Mouse (Mus musculus): ENCODE data around the gene Kcnj8. TPM values are rescaled to one million over a fixed set of nuclear protein-coding genes. Genes with fewer than 3 reads are reported as not detected.
A peak's percentile ranks its signal among the peaks of the same experiment; 100 is the strongest.

Kcnj8 gene
- 44.6 and 45.4 TPM in 2 replicates for polyA plus RNA-seq (2015; fragmentation: Nextera tagmentation; extraction: Ambion mirVana)

GRCm38 (mm10) chr6:142571055-142571618 lies at the start of gene Kcnj8:
TSS of gene Kcnj8 (minus strand) at chr6:142571614.
- 2% methylated on average over 34 of the region's 34 CpGs for WGBS
- DNase-seq (ENCODE audit: low spot score): peak; percentile 75
- H3K9ac ChIP-seq (ENCODE audit: low read length): peak within 1 kb of the TSS; percentile 75
- peak within 1 kb of the TSS; percentile 93 for H3K27ac ChIP-seq (replicated peaks)
- H3K4me3 ChIP-seq (ENCODE audit: low read depth, low read length): peak within 1 kb of the TSS; percentile 55
- peak; percentile 95 for ATAC-seq (ENCODE audit: low FRiP score, low TSS enrichment)
- H3K4me2 ChIP-seq (replicated peaks; ENCODE audit: low read depth): peak within 1 kb of the TSS; percentile 60
- peaks cover 3% of the 10 kb centered on the region; the same call in 1 of the 2 replicates for H3K4me1 ChIP-seq (replicated peaks; ENCODE audit: control insufficient read depth, insufficient read depth)
- H3K9me3 ChIP-seq (ENCODE audit: control insufficient read depth, low read length): no peaks in the 10 kb centered on the region
- peak; percentile 44 for TF ChIP-seq EP300 (optimal IDR thresholded peaks at IDR 0.05)
- peak; percentile 43 for TF ChIP-seq CTCF (IDR thresholded peaks at IDR 0.05; ENCODE audit: low read depth)
- no peaks in the 10 kb centered on the region for H3K36me3 ChIP-seq (ENCODE audit: control insufficient read depth, insufficient read depth, low read length)
- H3K27me3 ChIP-seq (ENCODE audit: control insufficient read depth, insufficient read depth, low read length): no peaks in the 10 kb centered on the region; the same call in 1 of the 2 replicates

GRCm38 (mm10) chr6:142616659-142617058 lies 45.2 kb upstream of the Kcnj8 start:
- DNase-seq (ENCODE audit: low spot score) (no peak), ATAC-seq (ENCODE audit: low FRiP score, low TSS enrichment) (peak; percentile 77; the same call in 1 of the 2 replicates)
- Histone ChIP-seq H3K9ac (ENCODE audit: low read length) (no peak overlapping the region), H3K4me3 (ENCODE audit: low read depth, low read length) (no peak overlapping the region), H3K27me3 (ENCODE audit: control insufficient read depth, insufficient read depth, low read length) (no peaks in the 10 kb centered on the region), H3K36me3 (ENCODE audit: control insufficient read depth, insufficient read depth, low read length) (no peaks in the 10 kb centered on the region), H3K9me3 (ENCODE audit: control insufficient read depth, low read length) (no peaks in the 10 kb centered on the region), H3K4me1 (replicated peaks; ENCODE audit: control insufficient read depth, insufficient read depth) (no peaks in the 10 kb centered on the region; the same call in 1 of the 2 replicates), H3K4me2 (replicated peaks; ENCODE audit: low read depth) (no peak overlapping the region), H3K27ac (replicated peaks) (peak overlapping the region; percentile 67)
- TF ChIP-seq EP300 (optimal IDR thresholded peaks at IDR 0.05) (no peak), CTCF (IDR thresholded peaks at IDR 0.05; ENCODE audit: low read depth) (0 out of 2 replicates have a peak, but pooled peaks have one; percentile 5)
- WGBS: 17% methylated on average over 3 of the region's 3 CpGs

- no peak overlapping the region for H3K9ac ChIP-seq (ENCODE audit: low read length)
- 53% methylated on average over 10 of the region's 10 CpGs for WGBS
- H3K9me3 ChIP-seq (ENCODE audit: control insufficient read depth, low read length): no peaks in the 10 kb centered on the region
- H3K27ac ChIP-seq (replicated peaks): no peak overlapping the region
- no peak overlapping the region for H3K4me2 ChIP-seq (replicated peaks; ENCODE audit: low read depth)
- no peak overlapping the region for H3K4me3 ChIP-seq (ENCODE audit: low read depth, low read length)
- no peaks in the 10 kb centered on the region for H3K27me3 ChIP-seq (ENCODE audit: control insufficient read depth, insufficient read depth, low read length)
- DNase-seq (ENCODE audit: low spot score): no peak
- TF ChIP-seq CTCF (IDR thresholded peaks at IDR 0.05; ENCODE audit: low read depth): no peak
- TF ChIP-seq EP300 (optimal IDR thresholded peaks at IDR 0.05): no peak
- no peak for ATAC-seq (ENCODE audit: low FRiP score, low TSS enrichment)
- H3K36me3 ChIP-seq (ENCODE audit: control insufficient read depth, insufficient read depth, low read length): no peaks in the 10 kb centered on the region
- no peaks in the 10 kb centered on the region; the same call in 1 of the 2 replicates for H3K4me1 ChIP-seq (replicated peaks; ENCODE audit: control insufficient read depth, insufficient read depth)
These were observed 42.9 kb upstream of the Kcnj8 start for GRCm38 (mm10) chr6:142614324-142614723.

- Histone ChIP-seq H3K27ac (replicated peaks) (no peak overlapping the region), H3K4me3 (ENCODE audit: low read depth, low read length) (no peak overlapping the region), H3K9ac (ENCODE audit: low read length) (no peak overlapping the region), H3K27me3 (ENCODE audit: control insufficient read depth, insufficient read depth, low read length) (no peaks in the 10 kb centered on the region), H3K9me3 (ENCODE audit: control insufficient read depth, low read length) (no peaks in the 10 kb centered on the region), H3K4me1 (replicated peaks; ENCODE audit: control insufficient read depth, insufficient read depth) (no peaks in the 10 kb centered on the region; the same call in 1 of the 2 replicates), H3K4me2 (replicated peaks; ENCODE audit: low read depth) (no peak overlapping the region), H3K36me3 (ENCODE audit: control insufficient read depth, insufficient read depth, low read length) (no peaks in the 10 kb centered on the region)
- no peak for TF ChIP-seq CTCF (IDR thresholded peaks at IDR 0.05; ENCODE audit: low read depth)
- no peak for TF ChIP-seq EP300 (optimal IDR thresholded peaks at IDR 0.05)
- ATAC-seq (ENCODE audit: low FRiP score, low TSS enrichment): no peak
- DNase-seq (ENCODE audit: low spot score): no peak
- WGBS: 78% methylated on average over 8 of the region's 8 CpGs
These were observed 41.0 kb upstream of the Kcnj8 start for GRCm38 (mm10) chr6:142612366-142612765.

GRCm38 (mm10) chr6:142609401-142610373 lies 38.3 kb upstream of the Kcnj8 start:
- peak; percentile 51; the same call in 1 of the 2 replicates for ATAC-seq (ENCODE audit: low FRiP score, low TSS enrichment)
- H3K9me3 ChIP-seq (ENCODE audit: control insufficient read depth, low read length): no peaks in the 10 kb centered on the region
- TF ChIP-seq EP300 (optimal IDR thresholded peaks at IDR 0.05): no peak
- no peak for TF ChIP-seq CTCF (IDR thresholded peaks at IDR 0.05; ENCODE audit: low read depth)

More at GRCm38 (mm10) chr6:142609401-142610373, 38.3 kb upstream of the Kcnj8 start:
- H3K9ac ChIP-seq (ENCODE audit: low read length): no peak overlapping the region
- H3K4me2 ChIP-seq (replicated peaks; ENCODE audit: low read depth): no peak overlapping the region
- no peak for DNase-seq (ENCODE audit: low spot score)
- no peaks in the 10 kb centered on the region for H3K4me1 ChIP-seq (replicated peaks; ENCODE audit: control insufficient read depth, insufficient read depth)
- H3K27ac ChIP-seq (replicated peaks): 0 out of 2 replicates have a peak overlapping the region, but pooled peaks have one; percentile 8
- no peaks in the 10 kb centered on the region for H3K27me3 ChIP-seq (ENCODE audit: control insufficient read depth, insufficient read depth, low read length)
- 55% methylated on average over 9 of the region's 9 CpGs for WGBS
- no peaks in the 10 kb centered on the region for H3K36me3 ChIP-seq (ENCODE audit: control insufficient read depth, insufficient read depth, low read length)
- H3K4me3 ChIP-seq (ENCODE audit: low read depth, low read length): no peak overlapping the region

Measured in stomach, postnatal 0 days (tissue).